Mouse (Mus musculus): ENCODE measurements around the gene Chpf. TPM values are rescaled to one million over a fixed set of nuclear protein-coding genes. Genes with fewer than 3 reads are reported as not detected.

Gene Chpf
- polyA plus RNA-seq, 1 experiment: 9.2 TPM

GRCm38 (mm10) chr1:75480036-75480435 lies 929 bp upstream of the Chpf start:
- Histone ChIP-seq H3K27me3 (replicated peaks) (peaks cover 97% of the 10 kb centered on the region), H3K4me3 (replicated peaks) (peak overlapping the region; percentile 93), H3K4me1 (peaks cover 35% of the 10 kb centered on the region), H3K9me3 (peaks cover 7% of the 10 kb centered on the region; the same call in 1 of the 2 replicates), H3K36me3 (replicated peaks; ENCODE audit: low read length) (peaks cover 17% of the 10 kb centered on the region)
- no peak for TF ChIP-seq FLI1 (IDR thresholded peaks at IDR 0.05; ENCODE audit: low read length)
- TF ChIP-seq GATA1 (IDR thresholded peaks at IDR 0.05; ENCODE audit: borderline replicate concordance, low read length): no peak

DNA sequence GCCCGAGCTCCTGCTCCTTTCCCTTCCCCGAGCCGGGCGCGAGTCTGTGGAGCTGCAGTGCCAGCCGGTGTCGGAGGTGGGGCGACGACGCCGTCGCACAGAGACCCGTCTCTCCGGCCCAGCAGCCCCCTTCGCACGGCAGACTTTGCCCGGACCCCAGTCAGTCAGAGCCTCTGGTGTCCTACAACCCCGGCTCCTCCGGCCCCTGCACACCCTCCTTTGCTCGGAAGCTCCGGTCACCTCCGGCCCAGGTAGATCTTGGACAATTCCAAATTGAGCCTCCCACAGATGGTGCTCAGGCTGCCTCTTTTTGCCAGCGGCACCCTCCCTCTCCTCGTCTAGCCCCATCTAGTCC lies 505 bp upstream of the Chpf start:
- no peak for TF ChIP-seq GATA1 (IDR thresholded peaks at IDR 0.05; ENCODE audit: borderline replicate concordance, low read length)
- no peak for TF ChIP-seq FLI1 (IDR thresholded peaks at IDR 0.05; ENCODE audit: low read length)
- peak overlapping the region; percentile 93 for H3K4me3 ChIP-seq (replicated peaks)

DNA sequence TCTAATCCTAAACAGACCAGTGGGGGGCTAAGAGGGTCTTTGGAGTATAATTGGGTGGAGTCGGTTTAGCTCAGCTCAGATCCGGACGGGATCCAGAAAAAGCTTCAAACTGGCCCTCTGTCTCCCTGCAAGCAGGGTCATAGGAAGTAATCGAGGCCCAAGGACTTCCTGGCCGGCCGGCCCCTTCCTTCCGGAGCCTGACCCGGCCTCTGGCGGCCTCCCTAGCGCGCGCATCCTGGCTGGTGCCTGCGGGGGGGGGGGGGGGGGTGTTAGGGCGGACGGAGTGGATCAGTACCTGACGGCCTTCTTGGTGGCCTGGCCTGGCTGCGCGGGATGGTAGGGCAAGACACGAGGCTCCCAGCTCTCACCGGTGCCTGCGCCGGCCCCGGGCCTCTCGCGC lies 610 bp downstream of the Chpf start:
- Histone ChIP-seq H3K9me3 (peaks cover 7% of the 10 kb centered on the region; the same call in 1 of the 2 replicates), H3K4me1 (peaks cover 35% of the 10 kb centered on the region), H3K27me3 (replicated peaks) (peaks cover 97% of the 10 kb centered on the region), H3K4me3 (replicated peaks) (peak overlapping the region; percentile 93), H3K36me3 (replicated peaks; ENCODE audit: low read length) (peaks cover 27% of the 10 kb centered on the region)
- no peak for TF ChIP-seq FLI1 (IDR thresholded peaks at IDR 0.05; ENCODE audit: low read length)
- TF ChIP-seq GATA1 (IDR thresholded peaks at IDR 0.05; ENCODE audit: borderline replicate concordance, low read length): no peak

More for the DNA sequence above, 505 bp upstream of the Chpf start:
- H3K27me3 ChIP-seq (replicated peaks): peaks cover 97% of the 10 kb centered on the region
- peaks cover 22% of the 10 kb centered on the region for H3K36me3 ChIP-seq (replicated peaks; ENCODE audit: low read length)
- peaks cover 7% of the 10 kb centered on the region; the same call in 1 of the 2 replicates for H3K9me3 ChIP-seq
- peaks cover 35% of the 10 kb centered on the region for H3K4me1 ChIP-seq

DNA sequence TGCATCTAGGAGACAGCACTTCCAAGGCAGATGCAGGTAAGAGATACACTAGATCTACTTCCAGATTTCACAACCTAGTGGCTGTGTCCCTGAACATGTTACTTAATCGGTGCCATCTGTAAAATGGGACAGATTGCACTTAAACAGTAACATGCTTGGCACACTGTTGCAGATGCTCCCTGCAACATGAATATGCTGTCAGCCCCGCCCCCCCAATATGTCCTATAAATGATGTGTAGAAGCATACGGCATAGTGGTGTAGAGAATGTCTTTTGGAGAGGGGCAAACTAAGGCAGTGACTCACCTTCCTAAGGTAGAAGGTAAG lies 1.2 kb downstream of the Chpf start:
- no peak for TF ChIP-seq GATA1 (IDR thresholded peaks at IDR 0.05; ENCODE audit: borderline replicate concordance, low read length)
- TF ChIP-seq FLI1 (IDR thresholded peaks at IDR 0.05; ENCODE audit: low read length): no peak
- H3K9me3 ChIP-seq: peaks cover 7% of the 10 kb centered on the region; the same call in 1 of the 2 replicates
- H3K36me3 ChIP-seq (replicated peaks; ENCODE audit: low read length): peaks cover 27% of the 10 kb centered on the region
- peak overlapping the region; percentile 93 for H3K4me3 ChIP-seq (replicated peaks)
- peaks cover 35% of the 10 kb centered on the region for H3K4me1 ChIP-seq
- H3K27me3 ChIP-seq (replicated peaks): peaks cover 97% of the 10 kb centered on the region

DNA sequence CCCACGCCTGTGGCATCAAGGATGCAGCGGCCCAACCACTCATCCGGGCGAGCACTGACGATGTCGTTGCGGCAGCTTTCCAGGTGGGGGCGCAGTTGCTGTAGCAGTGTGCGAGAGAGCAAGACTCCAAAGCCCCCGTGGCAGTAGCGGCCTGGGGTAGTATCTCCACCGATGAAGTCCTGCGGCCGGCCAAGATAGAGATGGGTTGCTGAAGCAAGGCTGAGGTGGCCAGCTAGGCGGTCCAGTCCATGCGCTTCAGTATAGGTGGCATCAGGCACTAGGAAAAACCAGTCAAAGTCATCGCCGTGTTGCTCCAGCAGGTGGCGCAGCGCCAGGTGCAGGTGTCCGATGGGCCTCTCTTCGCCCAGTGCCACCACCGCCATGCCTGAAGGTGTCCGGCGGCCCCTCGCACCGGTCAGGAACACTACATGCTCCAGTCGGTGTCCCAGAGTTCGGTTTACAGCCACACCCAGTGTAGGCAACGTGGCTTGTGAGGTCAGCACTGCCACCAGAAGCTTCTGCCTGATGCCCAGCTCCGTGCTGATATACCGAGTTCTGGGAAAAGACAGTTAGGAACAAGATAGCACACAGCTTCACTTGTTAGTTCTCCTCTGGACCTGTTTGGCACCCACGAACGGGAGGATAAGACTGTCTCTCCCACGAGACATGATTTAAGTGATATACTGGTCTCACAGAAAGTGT lies 1.7 kb downstream of the Chpf start:
- TF ChIP-seq GATA1 (IDR thresholded peaks at IDR 0.05; ENCODE audit: borderline replicate concordance, low read length) (no peak), FLI1 (IDR thresholded peaks at IDR 0.05; ENCODE audit: low read length) (no peak)
- Histone ChIP-seq H3K27me3 (replicated peaks) (peaks cover 97% of the 10 kb centered on the region), H3K4me1 (peaks cover 33% of the 10 kb centered on the region), H3K4me3 (replicated peaks) (peak overlapping the region; percentile 93), H3K36me3 (replicated peaks; ENCODE audit: low read length) (peaks cover 27% of the 10 kb centered on the region), H3K9me3 (peaks cover 2% of the 10 kb centered on the region; the same call in 1 of the 2 replicates)

DNA sequence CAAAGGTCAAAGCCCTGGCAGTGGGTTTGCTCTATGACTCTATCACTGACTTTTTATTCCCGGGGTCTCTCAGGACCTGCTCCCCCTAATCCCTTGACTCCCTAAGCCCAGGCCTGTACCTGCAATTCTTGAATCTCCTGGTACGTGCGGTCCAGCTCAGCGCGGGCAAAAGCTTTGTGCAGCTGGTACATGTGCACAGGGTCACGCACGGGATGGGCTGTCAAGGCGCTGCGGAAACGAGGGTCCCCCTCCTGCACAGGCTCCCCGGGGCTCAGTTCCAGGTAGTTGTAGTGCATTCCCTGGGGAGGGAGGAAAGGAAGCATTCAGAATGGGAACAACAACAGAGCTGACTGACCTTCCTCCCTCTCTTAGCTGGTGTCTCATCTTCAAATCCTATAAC lies 2.7 kb downstream of the Chpf start:
- TF ChIP-seq GATA1 (IDR thresholded peaks at IDR 0.05; ENCODE audit: borderline replicate concordance, low read length) (no peak), FLI1 (IDR thresholded peaks at IDR 0.05; ENCODE audit: low read length) (no peak)
- peaks cover 32% of the 10 kb centered on the region for H3K4me1 ChIP-seq
- H3K4me3 ChIP-seq (replicated peaks): no peak overlapping the region
- H3K27me3 ChIP-seq (replicated peaks): peaks cover 98% of the 10 kb centered on the region
- no peaks in the 10 kb centered on the region for H3K9me3 ChIP-seq
- peaks cover 27% of the 10 kb centered on the region for H3K36me3 ChIP-seq (replicated peaks; ENCODE audit: low read length)

DNA sequence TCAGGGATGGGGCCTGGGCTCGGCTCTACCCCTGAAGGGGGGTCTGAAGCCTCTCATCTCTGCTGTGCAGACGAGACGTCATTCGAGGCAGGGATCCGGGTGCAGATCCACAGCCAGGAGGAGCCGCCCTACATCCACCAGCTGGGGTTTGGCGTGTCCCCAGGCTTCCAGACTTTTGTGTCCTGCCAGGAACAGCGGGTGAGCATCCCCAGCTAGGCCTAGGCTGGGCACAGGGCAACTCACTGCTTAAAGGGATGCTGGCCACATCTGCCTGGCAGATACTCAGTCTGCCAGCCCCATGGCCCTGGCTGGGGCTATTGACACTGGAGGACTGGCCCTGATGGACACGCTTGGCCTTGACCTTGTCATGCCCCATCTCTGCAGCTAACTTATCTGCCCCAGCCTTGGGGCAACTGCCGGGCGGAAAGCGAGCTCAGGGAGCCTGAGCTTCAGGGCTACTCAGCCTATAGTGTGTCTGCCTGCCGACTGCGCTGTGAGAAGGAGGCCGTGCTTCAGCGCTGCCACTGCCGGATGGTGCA lies 9.8 kb downstream of the Chpf start:
- Histone ChIP-seq H3K4me3 (replicated peaks) (no peak overlapping the region), H3K9me3 (no peaks in the 10 kb centered on the region), H3K36me3 (replicated peaks; ENCODE audit: low read length) (peaks cover 3% of the 10 kb centered on the region), H3K27me3 (replicated peaks) (peaks cover 96% of the 10 kb centered on the region), H3K4me1 (peaks cover 21% of the 10 kb centered on the region)
- TF ChIP-seq FLI1 (IDR thresholded peaks at IDR 0.05; ENCODE audit: low read length) (no peak), GATA1 (IDR thresholded peaks at IDR 0.05; ENCODE audit: borderline replicate concordance, low read length) (no peak)

DNA sequence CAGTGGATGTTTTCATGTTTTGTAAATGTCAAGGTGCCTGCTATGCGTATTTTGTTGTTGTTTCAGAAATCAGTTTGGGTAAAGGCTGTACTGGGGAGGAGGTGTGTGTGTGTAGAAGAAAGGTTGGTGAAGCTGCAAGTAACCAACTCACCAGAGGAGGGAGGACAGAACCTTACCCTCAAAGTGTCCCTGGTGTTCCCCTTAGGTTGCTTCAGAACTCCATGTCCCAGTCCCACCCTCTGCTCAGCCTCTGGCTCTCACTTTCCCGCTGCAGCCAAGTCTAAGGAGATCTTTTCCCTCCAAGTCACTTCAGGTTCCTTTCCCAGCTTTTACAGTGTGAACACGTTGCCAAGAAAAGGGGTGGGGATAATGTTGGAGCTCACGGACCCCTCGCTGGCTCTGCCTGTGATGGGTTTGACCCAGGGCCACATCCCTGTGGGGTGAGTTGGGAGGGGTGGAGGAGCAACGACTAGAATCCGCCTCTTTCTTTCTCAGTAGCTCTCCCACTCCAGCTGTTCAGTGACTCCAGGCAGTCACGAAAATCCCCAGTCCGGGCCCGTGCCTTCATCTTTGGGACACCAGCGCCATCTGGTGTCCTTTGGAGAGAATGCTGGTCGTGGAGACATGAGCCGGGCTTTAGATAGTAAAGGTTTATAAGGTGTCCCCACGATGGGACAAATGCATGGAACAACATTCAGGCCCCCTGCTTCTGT lies 11.7 kb downstream of the Chpf start:
- TF ChIP-seq FLI1 (IDR thresholded peaks at IDR 0.05; ENCODE audit: low read length): no peak
- TF ChIP-seq GATA1 (IDR thresholded peaks at IDR 0.05; ENCODE audit: borderline replicate concordance, low read length): no peak
- Histone ChIP-seq H3K27me3 (replicated peaks) (peaks cover 94% of the 10 kb centered on the region), H3K36me3 (replicated peaks; ENCODE audit: low read length) (no peaks in the 10 kb centered on the region), H3K4me3 (replicated peaks) (peak overlapping the region; percentile 64), H3K9me3 (no peaks in the 10 kb centered on the region), H3K4me1 (peaks cover 36% of the 10 kb centered on the region)

DNA sequence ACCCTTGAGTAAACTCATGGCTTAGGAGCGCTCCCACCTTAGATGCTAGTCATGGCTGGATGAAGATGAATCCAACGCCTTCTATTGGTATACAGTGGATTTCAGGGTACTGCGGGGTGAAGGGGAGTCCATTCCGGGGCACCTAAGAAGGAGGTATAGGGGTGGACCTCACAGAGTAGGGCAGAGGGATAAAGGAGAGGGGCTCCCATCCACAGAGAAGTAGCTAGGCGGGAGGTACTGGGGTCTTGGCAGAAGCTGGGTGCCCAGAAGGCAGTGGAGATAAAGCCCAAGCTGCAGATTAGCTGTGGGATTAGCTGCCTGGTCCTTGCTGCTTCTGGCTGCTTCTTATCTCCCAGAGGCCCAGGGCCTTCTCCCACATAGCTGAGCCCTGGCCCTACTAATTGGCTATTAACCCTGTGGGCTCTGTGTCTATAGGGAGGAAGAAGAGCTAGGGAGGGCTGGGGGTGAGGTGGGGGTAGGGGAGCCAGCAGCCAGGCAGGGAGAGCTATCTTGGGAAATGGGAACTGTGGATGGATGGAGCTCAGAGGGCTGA lies 15.4 kb downstream of the Chpf start:
- H3K9me3 ChIP-seq: peaks cover 4% of the 10 kb centered on the region; the same call in 1 of the 2 replicates
- H3K4me3 ChIP-seq (replicated peaks): no peak overlapping the region
- H3K36me3 ChIP-seq (replicated peaks; ENCODE audit: low read length): no peaks in the 10 kb centered on the region
- peaks cover 83% of the 10 kb centered on the region for H3K27me3 ChIP-seq (replicated peaks)
- no peak for TF ChIP-seq GATA1 (IDR thresholded peaks at IDR 0.05; ENCODE audit: borderline replicate concordance, low read length)
- peaks cover 53% of the 10 kb centered on the region for H3K4me1 ChIP-seq

- H3K27me3 ChIP-seq (replicated peaks): peaks cover 83% of the 10 kb centered on the region
- H3K36me3 ChIP-seq (replicated peaks; ENCODE audit: low read length): no peaks in the 10 kb centered on the region
- no peak for TF ChIP-seq FLI1 (IDR thresholded peaks at IDR 0.05; ENCODE audit: low read length)
- no peak for TF ChIP-seq GATA1 (IDR thresholded peaks at IDR 0.05; ENCODE audit: borderline replicate concordance, low read length)
- H3K9me3 ChIP-seq: peaks cover 4% of the 10 kb centered on the region; the same call in 1 of the 2 replicates
- H3K4me3 ChIP-seq (replicated peaks): no peak overlapping the region
- H3K4me1 ChIP-seq: peaks cover 60% of the 10 kb centered on the region
Observed at GRCm38 (mm10) chr1:75462636-75463035, 16.5 kb downstream of the Chpf start.
